Mouse (Mus musculus): ENCODE measurements around the gene Znhit2. TPM values are rescaled to one million over a fixed set of nuclear protein-coding genes. Genes with fewer than 3 reads are reported as not detected.

The Znhit2 gene
- polyA plus RNA-seq, 1 experiment = 58.9 TPM

DNA sequence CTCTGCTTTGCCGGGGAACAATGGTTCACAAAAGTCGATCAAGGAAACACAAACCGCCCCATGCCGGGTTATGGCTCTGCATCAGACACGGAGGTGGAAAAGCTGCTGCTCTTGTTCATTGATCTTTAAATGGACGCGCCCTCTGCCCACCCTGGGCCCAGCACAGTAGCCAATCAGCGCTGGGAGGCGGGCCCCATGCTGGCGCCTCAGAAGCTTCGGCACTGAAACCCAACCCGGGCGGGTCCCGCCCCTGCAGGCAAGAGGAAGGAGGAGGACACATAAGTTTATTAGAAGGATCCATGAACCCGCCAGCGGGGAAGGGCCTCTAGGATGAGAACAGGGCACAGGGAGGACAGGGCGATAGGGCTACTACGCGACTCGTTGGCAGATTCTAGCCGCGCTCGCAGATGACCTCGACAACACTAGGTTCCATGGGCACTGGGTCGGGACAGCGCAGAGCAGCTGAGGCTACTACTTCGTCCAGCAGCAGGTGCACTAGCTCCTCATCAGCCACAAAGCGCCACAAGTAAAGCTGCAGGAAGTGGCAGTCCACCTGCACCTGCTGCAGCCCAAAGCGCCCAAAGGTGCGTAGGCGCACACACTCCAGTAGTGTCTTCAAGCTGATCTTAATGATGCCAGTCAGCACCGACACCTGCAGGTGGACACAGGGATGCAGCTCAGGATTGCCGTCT, 6.9 kb downstream of the Znhit2 start, which contains the start of gene Tm7sf2:
TSS of gene Tm7sf2 (minus strand) at position 650 of the 692 bp plus-strand sequence.
- H3K27ac ChIP-seq (ENCODE audit: insufficient read depth, low read length) = peak within 1 kb of the TSS; percentile 50; the same call in 1 of the 2 replicates
- TF ChIP-seq CTCF (IDR thresholded peaks at IDR 0.05; ENCODE audit: extremely low read depth, insufficient read depth, low read length) (no peak), POLR2A (IDR thresholded peaks at IDR 0.05; ENCODE audit: extremely low read depth, insufficient read depth, low read length) (peak; percentile 50; the same call in 1 of the 2 replicates)
- peaks cover 1% of the 10 kb centered on the region for H3K4me1 ChIP-seq (ENCODE audit: control insufficient read depth, insufficient read depth, low read length)
- peak within 1 kb of the TSS; percentile 40 for H3K4me3 ChIP-seq (ENCODE audit: insufficient read depth, low read length)

DNA sequence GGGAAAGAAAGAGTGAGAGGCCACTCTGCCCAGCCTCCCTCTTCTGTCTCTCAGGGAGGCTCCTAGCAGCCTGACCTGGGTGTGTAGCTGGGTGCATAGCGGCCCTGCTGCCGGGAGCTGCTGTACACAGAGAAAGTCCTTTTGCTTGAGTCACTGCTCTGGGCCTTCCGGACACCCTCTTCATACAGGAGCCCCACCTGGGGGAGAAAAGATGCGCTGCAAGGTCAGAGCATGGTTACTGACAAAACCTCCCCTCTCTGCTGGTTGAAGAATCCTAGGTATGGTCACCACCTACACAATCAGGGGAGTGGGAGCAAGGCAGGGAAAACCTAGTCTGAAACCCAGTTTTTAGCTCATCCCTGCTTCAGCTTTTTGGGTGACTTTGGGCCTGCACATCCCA, 8.0 kb downstream of the Znhit2 start:
- H3K27ac ChIP-seq (ENCODE audit: insufficient read depth, low read length) = no peak overlapping the region
- no peak overlapping the region for H3K4me3 ChIP-seq (ENCODE audit: insufficient read depth, low read length)
- TF ChIP-seq CTCF (IDR thresholded peaks at IDR 0.05; ENCODE audit: extremely low read depth, insufficient read depth, low read length) (no peak), POLR2A (IDR thresholded peaks at IDR 0.05; ENCODE audit: extremely low read depth, insufficient read depth, low read length) (no peak)
- H3K4me1 ChIP-seq (ENCODE audit: control insufficient read depth, insufficient read depth, low read length) = peaks cover 1% of the 10 kb centered on the region; the same call in 1 of the 2 replicates

DNA sequence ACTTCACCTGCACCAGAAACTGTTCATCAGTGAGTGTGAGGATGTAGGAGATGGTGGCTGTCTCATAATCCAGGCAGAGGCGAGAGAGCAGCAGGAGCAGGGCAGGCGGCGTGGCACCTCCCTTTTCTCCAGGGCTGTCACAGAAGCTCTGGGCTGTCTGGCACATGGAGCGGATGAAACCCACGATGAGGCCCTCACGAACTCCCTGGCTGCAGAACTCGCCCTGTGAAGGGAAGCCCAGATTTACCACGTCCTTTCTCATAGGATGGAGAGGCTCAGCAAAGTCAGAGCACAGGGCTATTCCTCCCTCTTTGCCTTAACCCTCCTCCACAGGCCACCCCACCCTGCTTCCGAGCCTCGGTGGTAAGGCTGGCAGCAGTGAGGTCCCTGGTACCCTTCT, 8.9 kb downstream of the Znhit2 start:
- no peak for TF ChIP-seq POLR2A (IDR thresholded peaks at IDR 0.05; ENCODE audit: extremely low read depth, insufficient read depth, low read length)
- TF ChIP-seq CTCF (IDR thresholded peaks at IDR 0.05; ENCODE audit: extremely low read depth, insufficient read depth, low read length) = no peak

DNA sequence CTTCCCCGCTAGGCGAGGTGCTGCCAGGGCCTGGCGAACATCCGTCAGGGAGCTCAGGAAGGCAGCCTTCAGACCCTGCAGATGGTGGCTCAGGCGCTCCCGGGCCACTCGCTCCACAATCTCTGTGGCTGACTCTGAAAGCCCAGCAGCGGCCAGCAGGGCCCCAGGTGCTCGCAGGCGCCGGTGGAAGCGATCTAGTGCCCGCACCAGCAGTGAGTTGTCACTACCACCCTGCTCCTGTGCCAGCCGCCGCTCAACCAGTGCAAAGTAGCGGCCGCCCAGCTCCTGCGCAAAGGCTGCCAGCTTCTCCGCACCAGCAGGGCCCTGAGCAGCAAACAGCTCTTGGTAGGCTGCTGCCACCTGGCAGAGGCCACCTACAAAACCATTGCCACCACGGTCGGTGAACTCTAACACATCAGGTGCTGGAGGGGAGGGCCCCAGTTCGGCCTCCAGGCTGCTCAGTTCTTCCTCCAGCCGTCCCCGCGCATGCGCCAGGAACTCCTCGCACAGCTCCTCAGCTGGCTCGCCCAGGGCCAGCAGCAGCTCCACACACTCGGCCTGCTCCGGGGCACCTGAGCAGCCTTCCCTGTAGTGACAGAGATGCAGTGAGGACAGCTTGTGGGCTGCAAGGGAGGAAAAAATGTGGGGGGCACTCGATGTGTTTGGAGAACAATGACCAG, 9.7 kb downstream of the Znhit2 start:
- peaks cover 1% of the 10 kb centered on the region; the same call in 1 of the 2 replicates for H3K4me1 ChIP-seq (ENCODE audit: control insufficient read depth, insufficient read depth, low read length)
- TF ChIP-seq POLR2A (IDR thresholded peaks at IDR 0.05; ENCODE audit: extremely low read depth, insufficient read depth, low read length) (no peak), CTCF (IDR thresholded peaks at IDR 0.05; ENCODE audit: extremely low read depth, insufficient read depth, low read length) (no peak)
- no peak overlapping the region for H3K4me3 ChIP-seq (ENCODE audit: insufficient read depth, low read length)
- no peak overlapping the region for H3K27ac ChIP-seq (ENCODE audit: insufficient read depth, low read length)

More for the DNA sequence above, 8.9 kb downstream of the Znhit2 start:
- H3K27ac ChIP-seq (ENCODE audit: insufficient read depth, low read length) = no peak overlapping the region
- peaks cover 1% of the 10 kb centered on the region; the same call in 1 of the 2 replicates for H3K4me1 ChIP-seq (ENCODE audit: control insufficient read depth, insufficient read depth, low read length)
- H3K4me3 ChIP-seq (ENCODE audit: insufficient read depth, low read length) = no peak overlapping the region

DNA sequence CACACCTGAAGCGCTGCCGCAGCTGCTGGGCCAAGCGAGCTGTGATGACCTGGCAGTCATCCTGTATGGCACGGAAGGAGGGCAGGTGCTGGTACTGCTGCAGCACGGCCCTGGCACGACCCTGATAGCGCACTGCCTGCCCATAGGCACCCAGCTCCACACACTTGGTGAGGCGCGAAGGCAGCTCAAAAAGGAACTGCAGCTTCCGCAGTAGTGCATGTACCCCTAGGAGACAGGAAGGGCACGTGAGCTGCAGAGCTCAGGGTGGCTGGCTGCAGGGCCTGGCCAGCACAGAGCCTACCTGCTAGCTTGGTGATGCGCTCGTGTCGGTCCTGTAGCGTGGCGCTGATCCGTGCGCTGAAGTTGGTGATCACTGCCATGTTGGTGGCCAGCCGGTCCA, 10.3 kb downstream of the Znhit2 start:
- no peak for TF ChIP-seq POLR2A (IDR thresholded peaks at IDR 0.05; ENCODE audit: extremely low read depth, insufficient read depth, low read length)
- TF ChIP-seq CTCF (IDR thresholded peaks at IDR 0.05; ENCODE audit: extremely low read depth, insufficient read depth, low read length) = no peak
- Histone ChIP-seq H3K27ac (ENCODE audit: insufficient read depth, low read length) (no peak overlapping the region), H3K4me3 (ENCODE audit: insufficient read depth, low read length) (no peak overlapping the region), H3K4me1 (ENCODE audit: control insufficient read depth, insufficient read depth, low read length) (peaks cover 2% of the 10 kb centered on the region)

DNA sequence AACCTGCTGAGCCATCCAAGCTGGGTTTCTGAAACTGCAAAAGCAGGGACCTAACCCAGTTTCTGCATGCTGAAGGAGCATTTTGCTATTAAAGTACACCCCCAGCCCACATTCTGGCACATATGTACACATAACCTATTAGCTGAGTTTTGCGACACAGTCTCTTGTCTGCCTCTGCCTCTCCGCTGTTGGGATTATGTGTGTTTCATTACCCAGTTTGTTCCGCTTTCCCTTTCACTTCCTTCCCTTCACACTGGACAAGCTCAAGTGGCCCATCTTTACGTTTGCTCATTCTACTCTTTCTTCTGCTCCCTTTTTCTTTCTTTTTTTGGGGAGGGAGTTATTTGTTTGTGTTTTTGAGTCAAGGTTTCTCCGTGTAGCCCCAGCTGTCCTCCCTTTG, 12.9 kb downstream of the Znhit2 start:
- H3K27ac ChIP-seq (ENCODE audit: insufficient read depth, low read length) = no peak overlapping the region
- H3K4me3 ChIP-seq (ENCODE audit: insufficient read depth, low read length) = no peak overlapping the region
- TF ChIP-seq POLR2A (IDR thresholded peaks at IDR 0.05; ENCODE audit: extremely low read depth, insufficient read depth, low read length) = no peak
- no peak for TF ChIP-seq CTCF (IDR thresholded peaks at IDR 0.05; ENCODE audit: extremely low read depth, insufficient read depth, low read length)
- H3K4me1 ChIP-seq (ENCODE audit: control insufficient read depth, insufficient read depth, low read length) = peaks cover 4% of the 10 kb centered on the region

DNA sequence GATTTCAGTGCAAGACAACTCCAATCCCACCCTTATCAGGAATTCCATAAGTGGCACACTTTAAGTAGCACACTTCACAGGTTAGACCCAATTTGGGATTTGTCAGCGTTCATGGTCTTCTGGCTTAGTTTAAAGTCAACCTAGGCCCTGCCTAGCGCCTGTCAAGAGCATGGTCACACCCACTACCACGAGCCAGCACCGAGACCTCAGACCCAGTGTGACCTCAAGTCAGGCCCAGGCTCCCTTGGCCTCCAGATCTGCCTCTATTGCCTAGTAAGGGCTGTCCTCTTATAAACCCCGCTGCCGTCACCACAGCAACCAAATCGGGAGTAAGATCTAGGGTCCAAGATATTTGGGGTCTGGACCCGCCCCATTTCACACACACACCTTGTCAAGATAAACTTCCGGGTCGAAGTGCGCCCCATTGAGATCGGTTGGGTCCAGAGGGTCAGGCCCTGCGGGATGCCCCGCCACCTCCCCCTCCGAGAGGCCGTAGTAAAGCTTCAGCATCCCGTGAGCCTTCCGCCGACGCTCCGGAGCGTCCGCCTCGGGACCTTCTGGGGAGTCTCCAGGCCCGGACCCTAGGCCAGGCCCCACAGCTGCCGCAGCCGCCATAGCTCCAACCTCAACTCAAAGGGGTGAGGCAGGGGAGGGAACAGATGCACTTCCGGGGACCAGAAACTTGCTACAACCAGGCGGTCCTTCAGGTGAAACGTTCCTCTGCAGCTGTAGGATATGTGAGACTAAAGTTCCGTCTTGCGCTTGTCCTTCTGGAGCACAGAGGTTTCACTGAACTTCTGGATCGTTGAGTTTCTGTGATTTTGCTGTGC, 15.8 kb downstream of the Znhit2 start, which contains the start of gene Vps51:
TSS of gene Vps51 (minus strand) at position 668 of the 830 bp plus-strand sequence.
- H3K27ac ChIP-seq (ENCODE audit: insufficient read depth, low read length) = peak within 1 kb of the TSS; percentile 75
- TF ChIP-seq CTCF (IDR thresholded peaks at IDR 0.05; ENCODE audit: extremely low read depth, insufficient read depth, low read length) (no peak), POLR2A (IDR thresholded peaks at IDR 0.05; ENCODE audit: extremely low read depth, insufficient read depth, low read length) (peak; percentile 49; the same call in 1 of the 2 replicates)
- H3K4me3 ChIP-seq (ENCODE audit: insufficient read depth, low read length) = peak within 1 kb of the TSS; percentile 89
- H3K4me1 ChIP-seq (ENCODE audit: control insufficient read depth, insufficient read depth, low read length) = peaks cover 4% of the 10 kb centered on the region

DNA sequence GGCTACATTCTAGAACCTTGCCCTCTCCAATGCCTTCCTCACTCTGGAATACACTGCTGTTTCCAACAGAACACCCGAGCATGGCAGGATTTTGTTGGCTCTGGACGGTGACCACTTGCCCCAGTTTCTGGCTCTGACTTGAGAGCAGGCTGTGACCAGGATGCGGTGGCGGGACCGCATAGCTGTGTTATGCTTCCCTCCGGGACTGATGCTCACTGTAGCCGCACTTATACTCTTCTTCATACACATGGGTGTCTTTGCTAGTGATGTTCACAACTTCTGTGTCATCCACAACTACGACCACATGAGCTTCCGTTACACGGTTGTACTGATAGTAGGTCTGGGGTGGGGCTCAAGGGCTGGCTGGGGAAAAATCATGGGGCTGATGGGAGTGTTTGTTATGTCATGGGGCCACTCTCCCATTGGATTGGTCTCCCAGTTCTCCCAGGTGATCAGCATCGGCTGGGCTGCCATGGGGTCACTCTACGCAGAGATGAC, 19.0 kb downstream of the Znhit2 start, which contains the start of gene Tmem262:
TSS of gene Tmem262 (plus strand) at position 51 of the 498 bp plus-strand sequence.
- no peak within 1 kb of the TSS for H3K27ac ChIP-seq (ENCODE audit: insufficient read depth, low read length)
- TF ChIP-seq POLR2A (IDR thresholded peaks at IDR 0.05; ENCODE audit: extremely low read depth, insufficient read depth, low read length) (no peak), CTCF (IDR thresholded peaks at IDR 0.05; ENCODE audit: extremely low read depth, insufficient read depth, low read length) (no peak)

DNA sequence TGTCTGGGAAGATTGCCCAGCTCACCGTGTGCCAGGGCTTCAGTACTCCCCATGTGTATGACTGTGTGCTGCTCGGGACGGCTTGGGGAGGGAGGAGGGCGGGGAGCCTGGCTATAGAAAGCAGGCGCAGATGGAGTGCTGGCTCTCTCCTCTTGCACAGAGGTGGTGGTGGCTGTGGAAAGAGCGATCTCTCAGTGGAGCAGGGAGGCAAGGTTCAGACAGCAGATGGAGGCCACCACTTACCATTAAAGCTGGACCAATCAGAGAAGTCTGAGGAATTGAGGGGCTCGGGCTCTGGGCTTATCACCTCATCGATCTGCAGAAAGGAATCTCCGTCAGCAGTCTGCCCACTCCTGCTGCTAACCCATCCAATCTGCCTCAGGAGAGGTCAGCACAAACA, 21.2 kb downstream of the Znhit2 start, which contains the start of gene Gm28374:
TSS of gene Gm28374 (minus strand) at position 101 of the 400 bp plus-strand sequence.
- Histone ChIP-seq H3K27ac (ENCODE audit: insufficient read depth, low read length) (no peak within 1 kb of the TSS), H3K4me1 (ENCODE audit: control insufficient read depth, insufficient read depth, low read length) (0 out of 2 replicates have a peak, but pooled peaks cover 4% of the 10 kb centered on the region), H3K4me3 (ENCODE audit: insufficient read depth, low read length) (no peak within 1 kb of the TSS)
- TF ChIP-seq CTCF (IDR thresholded peaks at IDR 0.05; ENCODE audit: extremely low read depth, insufficient read depth, low read length) (no peak), POLR2A (IDR thresholded peaks at IDR 0.05; ENCODE audit: extremely low read depth, insufficient read depth, low read length) (no peak)

More for the DNA sequence above, 19.0 kb downstream of the Znhit2 start, which contains the start of gene Tmem262:
- no peak within 1 kb of the TSS for H3K4me3 ChIP-seq (ENCODE audit: insufficient read depth, low read length)
- H3K4me1 ChIP-seq (ENCODE audit: control insufficient read depth, insufficient read depth, low read length) = peaks cover 7% of the 10 kb centered on the region

All from cortical plate, adult 2 months (tissue).